Mouse (Mus musculus) large intestine, adult 2 months (tissue): ENCODE results near the gene Epb42. TPM values are rescaled to one million over a fixed set of nuclear protein-coding genes. Genes with fewer than 3 reads are reported as not detected.
"Not testable (repeated sequence)": the region's sequence is repeated elsewhere in the genome, so short reads cannot be mapped to it uniquely, and the experiment has no call there.

Experiments used
- DNase-seq: peaks from one replicate; pipeline ENCODE4 v3.0.0-alpha.2; 2012; ENCODE audit warnings: low read depth, low spot score
- WGBS: fragments of 180-500 bp; shearing (Covaris S2); methylation state at CpG from one replicate; pipeline ENCODE4 v1.1.7; 2018; 5-methylcytosine and 5-hydroxymethylcytosine counted together
- polyA plus RNA-seq: library from polyadenylated mRNA; depleted of rRNA; stranded (reverse); fragments of >200 nt; gene quantifications from 2 replicates; pipeline ENCODE4 v1.2.3, GENCODE M21; 2012; rRNA removed

The Epb42 gene
- polyA plus RNA-seq, 1 experiment, result 1.2 TPM

- DNase-seq, result not testable (repeated sequence)
- WGBS, result 96% methylated on average over 8 of the region's 8 CpGs
Measured at GRCm38 (mm10) chr2:120972257-120972656, 64.6 kb downstream of the Epb42 start.

GRCm38 (mm10) chr2:120971766-120972165 lies 65.1 kb downstream of the Epb42 start:
- 87% methylated on average over 4 of the region's 4 CpGs for WGBS
- DNase-seq, result no peak

GRCm38 (mm10) chr2:120970559-120971080 lies 66.3 kb downstream of the Epb42 start, which contains the start of gene Ubr1:
Gene Ubr1 (minus strand): TSS chr2:120970715.
- under 1% methylated on average over 39 of the region's 39 CpGs for WGBS
- no peak for DNase-seq

GRCm38 (mm10) chr2:120970045-120970539 lies 66.8 kb downstream of the Epb42 start:
- WGBS, result under 1% methylated on average over 23 of the region's 23 CpGs
- DNase-seq, result no peak

Other genes with a start within 250 kb of the Epb42 start
- gene Cdan1, start 186.9 kb downstream of the Epb42 start, polyA plus RNA-seq, result 9.2 and 18.0 TPM in 2 replicates
- 0.58 and 1.3 TPM in 2 replicates for gene Ttbk2, start 186.5 kb downstream of the Epb42 start, polyA plus RNA-seq
- 5.7 and 12.2 TPM in 2 replicates for gene Ubr1, start 66.4 kb downstream of the Epb42 start, polyA plus RNA-seq
- 6.3 and 6.9 TPM in 2 replicates for gene Tmem62, start 60.1 kb downstream of the Epb42 start, polyA plus RNA-seq
- gene Ccndbp1, start 28.7 kb downstream of the Epb42 start, polyA plus RNA-seq, result 24.1 and 26.4 TPM in 2 replicates
- gene Tgm5, start 48.8 kb upstream of the Epb42 start, polyA plus RNA-seq, result 0.55 and 0.64 TPM in 2 replicates
- not detected in 2 replicates for gene Tgm7, start 72.7 kb upstream of the Epb42 start, polyA plus RNA-seq
- gene Adal, start 103.4 kb upstream of the Epb42 start, polyA plus RNA-seq, result 2.2 and 2.9 TPM in 2 replicates
- gene Lcmt2, start 103.6 kb upstream of the Epb42 start, polyA plus RNA-seq, result 8.6 and 9.3 TPM in 2 replicates
- 13.4 and 27.9 TPM in 2 replicates for gene Tubgcp4, start 133.6 kb upstream of the Epb42 start, polyA plus RNA-seq
- gene Zscan29, start 134.1 kb upstream of the Epb42 start, polyA plus RNA-seq, result 2.4 and 4.6 TPM in 2 replicates
- gene Trp53bp1, start 234.3 kb upstream of the Epb42 start, polyA plus RNA-seq, result 13.1 and 14.6 TPM in 2 replicates